8 mouse cellular contexts compared by ENCODE assay signal in the genomic region with DNA sequence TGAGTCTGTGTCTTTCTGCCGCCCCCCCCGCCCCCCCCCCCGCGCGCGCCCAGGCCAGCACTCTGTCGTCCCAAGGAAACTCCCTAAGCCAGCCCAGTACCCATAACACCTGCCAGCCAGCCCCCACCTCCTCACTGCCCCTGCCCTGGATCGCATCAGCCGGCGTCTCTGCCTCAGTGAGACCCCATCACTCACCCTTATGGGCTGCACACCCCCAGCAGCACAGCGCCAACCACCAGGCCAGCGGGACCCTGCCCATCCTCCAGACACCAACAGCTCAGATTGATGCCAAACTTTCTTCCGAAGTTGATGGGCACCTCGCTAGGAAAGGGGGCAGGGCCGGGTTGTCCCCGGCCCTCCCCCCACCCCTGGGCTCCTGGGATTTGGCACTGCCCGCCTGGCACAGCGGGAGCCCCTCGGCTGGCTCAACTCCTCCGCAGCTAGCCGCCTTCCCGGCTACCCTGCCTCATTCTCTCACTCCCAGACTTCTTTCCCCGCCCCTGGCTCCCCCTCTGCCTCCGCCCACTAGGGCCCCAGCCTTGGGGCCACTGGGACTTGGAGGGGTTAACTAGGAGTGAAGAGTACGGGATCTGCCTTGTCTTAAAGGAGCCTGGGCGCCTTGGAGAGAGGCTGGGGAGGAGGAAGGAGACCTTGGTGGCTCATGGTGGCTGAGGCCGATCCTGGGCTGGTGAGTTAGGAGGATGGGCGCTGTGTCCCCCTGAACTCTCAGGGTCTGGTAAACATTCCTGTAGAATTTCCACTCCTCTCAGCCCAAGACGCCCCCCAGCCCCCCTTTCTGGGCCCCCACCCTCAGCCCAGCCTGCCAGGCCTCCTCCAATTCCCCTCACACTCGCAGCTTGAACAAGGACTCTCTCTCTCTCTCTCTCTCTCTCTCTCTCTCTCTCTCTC. TPM values are rescaled to one million over a fixed set of nuclear protein-coding genes. Genes with fewer than 3 reads are reported as not detected.
A peak's percentile ranks its signal among the peaks of the same experiment; 100 is the strongest.
DNase-seq lines count a peak whose midpoint lies in the region; ATAC-seq and TF ChIP-seq lines count a peak whose summit lies in the region.

Gene Axl (minus strand): TSS at position 486 of the 909 bp plus-strand sequence.

- no peaks in the 10 kb centered on the region for H3K27me3 ChIP-seq in thymus, adult 2 months (ENCODE audit: control insufficient read depth, insufficient read depth, low read length)
- H3K27me3 ChIP-seq in embryonic facial prominence, embryonic 12.5 days: no peaks in the 10 kb centered on the region
- H3K27me3 ChIP-seq in intestine, embryonic 15.5 days (replicated peaks): no peaks in the 10 kb centered on the region
- H3K27me3 ChIP-seq in small intestine, adult 2 months (ENCODE audit: control insufficient read depth, insufficient read depth, low read length): no peaks in the 10 kb centered on the region; the same call in 1 of the 2 replicates

- H3K4me2 ChIP-seq in embryonic facial prominence, embryonic 12.5 days (replicated peaks): peak within 1 kb of the TSS; percentile 90
- H3K4me2 ChIP-seq in intestine, embryonic 15.5 days (replicated peaks): peak within 1 kb of the TSS; percentile 87

- 0 out of 2 replicates have a peak within 1 kb of the TSS, but pooled peaks have one; percentile 12 for H3K4me3 ChIP-seq in thymus, adult 2 months (ENCODE audit: control insufficient read depth, insufficient read depth, low read length)
- H3K4me3 ChIP-seq in embryonic facial prominence, embryonic 12.5 days: peak within 1 kb of the TSS; percentile 69
- H3K4me3 ChIP-seq in intestine, embryonic 15.5 days (replicated peaks): peak within 1 kb of the TSS; percentile 63
- peak within 1 kb of the TSS; percentile 69 for H3K4me3 ChIP-seq in small intestine, adult 2 months (ENCODE audit: low read depth, low read length)

- DNase-seq in thymus, adult 2 months: no peak
- DNase-seq in thymus, postnatal 10 days (ENCODE audit: low spot score in 2 of 2): no peak
- peak; percentile 70 for DNase-seq in left cerebral cortex, postnatal 4 days
- DNase-seq in mesoderm, embryonic 11.5 days (ENCODE audit: low read depth, low spot score): peak; percentile 66

- peak within 1 kb of the TSS; percentile 72 for H3K9ac ChIP-seq in embryonic facial prominence, embryonic 12.5 days
- peak within 1 kb of the TSS; percentile 68 for H3K9ac ChIP-seq in intestine, embryonic 15.5 days

- no peak within 1 kb of the TSS for H3K27ac ChIP-seq in thymus, adult 2 months (ENCODE audit: control insufficient read depth, insufficient read depth, low read length)
- peak within 1 kb of the TSS; percentile 75 for H3K27ac ChIP-seq in embryonic facial prominence, embryonic 12.5 days
- peak within 1 kb of the TSS; percentile 77 for H3K27ac ChIP-seq in intestine, embryonic 15.5 days
- H3K27ac ChIP-seq in small intestine, adult 2 months (ENCODE audit: insufficient read depth, low read depth, low read length): peak within 1 kb of the TSS; percentile 49

- no peak for TF ChIP-seq CTCF in thymus, adult 2 months (IDR thresholded peaks at IDR 0.05; ENCODE audit: borderline replicate concordance, control insufficient read depth, extremely low read depth, insufficient read depth, low read length, poor library complexity)
- TF ChIP-seq CTCF in small intestine, adult 2 months (IDR thresholded peaks at IDR 0.05; ENCODE audit: extremely low read depth, insufficient read length, insufficient replicate concordance, low read depth, low read length): no peak

- no peaks in the 10 kb centered on the region for H3K36me3 ChIP-seq in thymus, adult 2 months (ENCODE audit: control insufficient read depth, insufficient read depth, low read length)
- H3K36me3 ChIP-seq in embryonic facial prominence, embryonic 12.5 days: 0 out of 2 replicates have a peak, but pooled peaks cover 9% of the 10 kb centered on the region
- no peaks in the 10 kb centered on the region for H3K36me3 ChIP-seq in intestine, embryonic 15.5 days
- no peaks in the 10 kb centered on the region for H3K36me3 ChIP-seq in small intestine, adult 2 months (ENCODE audit: control insufficient read depth, insufficient read depth, low read length)

- no peaks in the 10 kb centered on the region for H3K9me3 ChIP-seq in embryonic facial prominence, embryonic 12.5 days
- H3K9me3 ChIP-seq in intestine, embryonic 15.5 days: no peaks in the 10 kb centered on the region

- no peaks in the 10 kb centered on the region for H3K4me1 ChIP-seq in thymus, adult 2 months (replicated peaks; ENCODE audit: control insufficient read depth, insufficient read depth, low read length)
- H3K4me1 ChIP-seq in embryonic facial prominence, embryonic 12.5 days: peaks cover 23% of the 10 kb centered on the region
- peaks cover 24% of the 10 kb centered on the region for H3K4me1 ChIP-seq in intestine, embryonic 15.5 days (replicated peaks)
- no peaks in the 10 kb centered on the region; the same call in 1 of the 2 replicates for H3K4me1 ChIP-seq in small intestine, adult 2 months (ENCODE audit: control insufficient read depth, insufficient read depth, insufficient read length, low read length)

- intact Hi-C loops in left cerebral cortex, postnatal 4 days (cut with DNase I): no loop called here

- peak; percentile 88 for ATAC-seq in embryonic facial prominence, embryonic 12.5 days (ENCODE audit: insufficient number of reproducible peaks, insufficient read depth, low FRiP score, low TSS enrichment)
- ATAC-seq in granulocyte monocyte progenitor cell, adult 5-6 weeks (replicated peaks; ENCODE audit: poor library complexity, severe bottlenecking): peak; percentile 27
- peak; percentile 93 for ATAC-seq in intestine, embryonic 15.5 days

- TF ChIP-seq POLR2A in thymus, adult 2 months (IDR thresholded peaks at IDR 0.05; ENCODE audit: control insufficient read depth, extremely low read depth, insufficient read depth, low read length, poor library complexity): no peak
- TF ChIP-seq POLR2A in small intestine, adult 2 months (IDR thresholded peaks at IDR 0.05; ENCODE audit: low read depth, low read length): no peak; the same call in 1 of the 2 replicates

- 17% methylated on average over 28 of the region's 30 CpGs for WGBS in thymus, adult 2 months
- WGBS in embryonic facial prominence, embryonic 12.5 days: 0% methylated on average over 25 of the region's 30 CpGs
- WGBS in intestine, embryonic 15.5 days: 2% methylated on average over 29 of the region's 30 CpGs
- WGBS in small intestine, adult 2 months: 4% methylated on average over 30 of the region's 30 CpGs

RNA-seq across cellular contexts. Expression of gene Axl, which starts in this region (rescaled TPM):
- polyA plus RNA-seq in thymus, adult 2 months (2012; rRNA removed): 67.0 and 75.0 TPM in 2 replicates
- polyA plus RNA-seq in embryonic facial prominence, embryonic 12.5 days (2016; fragmentation: Nextera tagmentation; extraction: Ambion mirVana): 71.1 and 76.0 TPM in 2 replicates
- 1.0 and 4.0 TPM in 2 replicates for total RNA-seq in granulocyte monocyte progenitor cell, adult 5-6 weeks (2014; fragmentation: Nextera tagmentation)
- total RNA-seq in granulocyte monocyte progenitor cell, adult 5-6 weeks (2017): 0.43 and 5.5 TPM in 2 replicates
- polyA plus RNA-seq in intestine, embryonic 15.5 days (2015; fragmentation: Nextera tagmentation; extraction: Ambion mirVana): 69.8 and 71.5 TPM in 2 replicates
- total RNA-seq in left cerebral cortex, postnatal 4 days (2021): 10 to 100 TPM; 19.2 to 20.8 TPM
- polyA plus RNA-seq in small intestine, adult 2 months (2012; rRNA removed): 13.2 and 14.4 TPM in 2 replicates

Comparison
In these comparisons a context has a peak if more than half of its experiments do, and no peak if none do; other contexts are left out.
1. DNase-seq: peak in left cerebral cortex, postnatal 4 days (single experiment) and mesoderm, embryonic 11.5 days (single experiment); none in thymus, adult 2 months (single experiment) and thymus, postnatal 10 days (0 of 2).
2. H3K4me3 ChIP-seq: peak in every context shown above with its lines; median percentile 69 in embryonic facial prominence, embryonic 12.5 days; 69 in small intestine, adult 2 months; 63 in intestine, embryonic 15.5 days; 12 in thymus, adult 2 months.
3. ATAC-seq: peak in every context shown above with its lines; median percentile 93 in intestine, embryonic 15.5 days; 88 in embryonic facial prominence, embryonic 12.5 days; 27 in granulocyte monocyte progenitor cell, adult 5-6 weeks.